Mouse (Mus musculus): ENCODE results near the gene Slc16a12.

DNA sequence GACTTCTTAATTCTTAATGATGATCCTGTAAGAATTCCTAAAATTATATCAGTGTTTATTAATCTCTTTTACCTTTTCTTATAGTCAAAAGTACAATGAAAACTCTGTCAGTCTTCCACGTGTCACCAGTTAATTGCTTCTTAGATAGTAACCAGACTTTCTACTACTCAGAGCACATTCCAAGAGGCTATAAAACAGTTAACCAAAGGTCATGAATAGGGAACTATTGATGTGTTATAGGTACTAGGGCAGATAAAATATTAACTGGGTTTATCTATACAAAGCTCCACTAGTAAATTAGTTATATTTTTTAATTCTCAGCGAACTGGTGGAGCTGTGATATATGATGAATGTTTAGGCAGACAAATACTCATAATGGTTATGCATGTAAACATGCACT lies 119.6 kb downstream of the Slc16a12 start:
- TF ChIP-seq CTCF (IDR thresholded peaks at IDR 0.05; ENCODE audit: low read depth) (no peak), EP300 (IDR thresholded peaks at IDR 0.05; ENCODE audit: low read depth) (no peak)

Data from heart, postnatal 0 days (tissue).